Mouse (Mus musculus): ENCODE data around the gene Tnp2.

The Tnp2 gene

DNA sequence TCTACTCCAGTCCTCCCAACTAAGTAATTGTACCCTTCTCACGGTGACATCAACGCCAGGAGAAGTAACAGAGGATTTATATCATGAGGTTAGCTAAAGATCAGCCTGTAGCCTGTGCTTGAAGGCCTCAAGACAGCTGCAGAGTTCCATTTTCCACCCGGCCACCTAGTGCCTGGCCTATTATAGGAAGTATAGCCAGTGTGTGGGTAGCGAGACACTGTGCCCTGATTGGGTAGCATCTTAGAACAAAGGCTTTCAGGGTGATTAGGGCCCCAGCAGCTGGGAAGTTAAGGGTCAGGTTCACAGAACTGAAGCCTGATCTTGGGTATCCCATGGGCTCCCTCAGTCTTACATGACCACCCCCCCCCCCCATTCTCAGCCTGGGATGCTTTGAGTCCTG is 406 bp upstream of the Tnp2 start:
- peak; percentile 55 for DNase-seq (ENCODE audit: low read depth, low spot score)

DNA sequence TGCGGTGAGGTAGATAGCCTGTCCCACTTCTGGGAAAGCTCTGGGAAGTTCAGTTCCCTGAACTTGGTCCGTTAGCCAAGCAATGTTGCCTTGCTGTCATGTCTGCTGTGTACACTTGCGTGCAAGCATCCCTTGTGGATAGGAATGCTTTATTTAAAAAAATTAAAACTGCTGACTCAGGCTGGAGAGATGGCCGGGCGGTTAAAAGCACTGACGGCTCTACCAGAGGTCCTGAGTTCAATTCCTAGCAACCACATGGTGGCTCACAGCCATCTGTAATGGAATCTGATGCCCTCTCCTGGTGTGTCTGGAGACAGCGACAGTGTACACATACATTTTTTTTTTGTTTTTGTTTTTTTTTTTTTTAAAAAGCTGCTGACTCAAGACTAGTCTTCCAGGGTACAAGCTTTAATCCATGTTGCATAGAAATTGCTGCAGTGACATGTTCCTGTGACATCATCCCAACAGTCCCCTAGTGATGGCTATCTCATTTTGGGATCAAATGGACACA is 857 bp downstream of the Tnp2 start:
- no peak for DNase-seq (ENCODE audit: low read depth, low spot score)

DNA sequence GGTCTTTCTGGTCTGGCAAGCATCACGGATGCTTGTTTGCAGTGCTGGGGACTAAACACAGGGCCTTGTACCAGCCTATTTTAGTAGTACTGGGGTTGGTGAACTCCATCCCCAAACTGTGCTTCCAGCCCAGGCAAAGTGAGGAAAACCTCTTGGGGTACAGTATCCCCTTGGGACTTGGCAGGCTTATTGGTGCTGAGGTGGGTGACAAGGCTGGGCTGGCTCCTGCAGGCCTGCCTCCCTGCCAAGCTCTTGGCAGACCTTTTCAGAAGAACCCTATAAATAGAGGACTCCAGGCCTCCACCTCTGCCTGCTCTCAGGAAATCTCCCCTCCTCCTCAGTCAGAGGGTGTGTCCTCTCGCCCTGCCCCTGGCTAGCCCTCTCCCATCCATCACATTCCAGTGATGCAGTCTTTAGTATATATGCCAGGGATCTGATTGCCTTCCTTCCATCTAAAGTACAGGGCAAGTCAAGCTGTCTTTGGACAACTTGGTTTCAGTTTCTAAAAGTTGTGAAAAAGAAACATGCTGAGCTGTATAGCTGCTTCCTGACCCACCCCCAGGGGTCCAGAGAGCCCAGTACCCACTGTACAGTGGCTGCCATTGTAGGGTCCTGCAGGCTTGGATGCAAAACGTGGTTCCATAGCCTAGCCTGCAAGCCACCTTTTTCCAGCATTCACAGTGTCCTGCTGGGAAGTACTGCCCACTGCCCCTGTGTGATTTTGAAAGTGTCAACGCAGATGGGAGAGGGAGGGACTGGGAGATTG is 1.5 kb downstream of the Tnp2 start:
- DNase-seq (ENCODE audit: low read depth, low spot score): peak; percentile 45

DNA sequence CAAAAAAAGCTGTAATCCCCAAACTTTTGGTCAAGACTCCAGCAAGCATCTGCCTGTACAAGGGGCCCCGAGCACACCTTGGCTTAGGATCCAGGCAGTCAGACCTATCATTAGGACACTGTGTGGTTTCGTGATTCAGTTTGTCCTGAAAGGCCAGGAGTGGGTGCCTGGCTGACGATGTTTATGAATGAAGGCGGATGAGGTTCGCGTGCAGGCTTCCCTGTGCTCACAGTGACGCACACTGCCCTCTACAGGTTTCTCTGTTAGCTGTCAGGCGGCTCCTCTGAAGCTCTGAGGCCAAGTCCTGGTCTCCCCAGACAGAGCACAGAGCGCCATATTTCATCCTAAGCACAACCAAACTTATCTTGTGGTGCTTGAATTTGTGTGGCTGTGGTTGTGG is 2.2 kb downstream of the Tnp2 start:
- DNase-seq (ENCODE audit: low read depth, low spot score): peak; percentile 92

DNA sequence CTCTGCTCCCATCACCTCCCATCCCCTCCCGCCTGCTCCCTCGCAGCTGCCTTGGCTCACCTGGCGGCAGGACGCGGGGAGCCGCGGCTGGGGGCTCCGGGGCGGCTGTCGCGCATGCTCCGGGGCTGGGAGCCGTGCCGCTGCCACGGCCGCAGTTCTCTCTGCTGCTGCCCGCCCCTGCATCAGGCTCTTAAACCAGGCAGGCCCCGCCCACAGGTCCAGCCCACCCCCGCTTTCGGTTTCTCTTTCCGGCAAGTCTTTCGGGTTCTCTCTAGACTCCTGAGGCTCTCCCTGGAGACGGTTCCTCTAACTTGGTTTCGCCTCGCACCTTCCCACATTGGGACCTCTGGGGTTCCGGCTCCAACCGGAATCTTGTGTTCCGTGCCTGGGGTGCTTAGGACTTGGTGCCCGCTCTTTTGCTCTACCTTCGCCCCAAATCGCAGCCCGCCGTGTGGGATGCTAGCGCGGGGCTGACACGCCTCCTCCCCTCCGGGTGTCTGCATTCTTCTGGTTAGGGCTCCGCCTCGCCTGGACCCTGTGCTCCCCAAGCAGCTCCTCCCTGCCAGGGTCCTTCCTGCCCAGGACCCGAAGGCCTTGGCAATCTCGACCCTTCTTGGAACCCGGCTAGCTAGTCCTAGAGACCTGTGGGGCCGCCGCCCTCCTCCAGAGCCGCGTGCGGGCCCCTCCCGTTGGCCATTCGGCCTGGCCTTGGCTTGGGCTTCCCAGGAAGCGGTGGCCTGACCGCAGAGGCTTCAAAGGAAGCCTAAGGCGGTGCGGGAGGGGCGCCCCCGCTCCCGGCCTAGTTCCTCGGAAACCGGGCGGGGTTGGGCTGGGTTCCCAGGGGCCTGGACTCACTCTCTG is 2.9 kb downstream of the Tnp2 start, which contains the start of gene Socs1:
Gene Socs1, minus strand, starts transcription at position 166 of the 861 bp plus-strand sequence.
- DNase-seq (ENCODE audit: low read depth, low spot score): peak; percentile 99

DNA sequence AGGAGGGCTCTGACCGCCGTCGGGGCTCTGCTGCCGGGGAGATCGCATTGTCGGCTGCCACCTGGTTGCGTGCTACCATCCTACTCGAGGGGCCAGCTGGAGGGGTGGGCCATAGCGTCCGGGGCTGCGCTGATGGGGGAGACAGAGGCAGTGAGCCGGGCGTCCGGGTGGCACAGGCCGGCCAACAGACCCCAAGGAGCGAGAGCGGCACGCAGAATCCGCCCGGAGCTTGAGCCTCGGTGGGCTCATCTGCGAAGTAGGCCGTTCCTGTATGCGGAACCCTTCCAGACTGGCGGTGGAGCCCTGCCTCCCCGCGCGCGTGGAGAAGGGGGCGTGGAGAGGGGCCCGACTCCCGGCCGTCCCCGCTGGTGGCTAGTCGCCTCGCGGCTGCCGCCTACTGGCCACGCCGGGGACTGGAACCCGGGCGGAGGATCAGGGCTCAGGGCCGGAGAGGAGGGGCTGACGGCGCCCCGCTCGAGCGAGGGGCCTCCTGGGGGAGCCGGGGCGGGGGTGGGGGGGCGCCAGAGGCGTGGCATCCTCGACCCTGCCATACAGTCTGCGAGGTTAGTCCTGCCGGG is 3.6 kb downstream of the Tnp2 start:
- DNase-seq (ENCODE audit: low read depth, low spot score): peak; percentile 96

DNA sequence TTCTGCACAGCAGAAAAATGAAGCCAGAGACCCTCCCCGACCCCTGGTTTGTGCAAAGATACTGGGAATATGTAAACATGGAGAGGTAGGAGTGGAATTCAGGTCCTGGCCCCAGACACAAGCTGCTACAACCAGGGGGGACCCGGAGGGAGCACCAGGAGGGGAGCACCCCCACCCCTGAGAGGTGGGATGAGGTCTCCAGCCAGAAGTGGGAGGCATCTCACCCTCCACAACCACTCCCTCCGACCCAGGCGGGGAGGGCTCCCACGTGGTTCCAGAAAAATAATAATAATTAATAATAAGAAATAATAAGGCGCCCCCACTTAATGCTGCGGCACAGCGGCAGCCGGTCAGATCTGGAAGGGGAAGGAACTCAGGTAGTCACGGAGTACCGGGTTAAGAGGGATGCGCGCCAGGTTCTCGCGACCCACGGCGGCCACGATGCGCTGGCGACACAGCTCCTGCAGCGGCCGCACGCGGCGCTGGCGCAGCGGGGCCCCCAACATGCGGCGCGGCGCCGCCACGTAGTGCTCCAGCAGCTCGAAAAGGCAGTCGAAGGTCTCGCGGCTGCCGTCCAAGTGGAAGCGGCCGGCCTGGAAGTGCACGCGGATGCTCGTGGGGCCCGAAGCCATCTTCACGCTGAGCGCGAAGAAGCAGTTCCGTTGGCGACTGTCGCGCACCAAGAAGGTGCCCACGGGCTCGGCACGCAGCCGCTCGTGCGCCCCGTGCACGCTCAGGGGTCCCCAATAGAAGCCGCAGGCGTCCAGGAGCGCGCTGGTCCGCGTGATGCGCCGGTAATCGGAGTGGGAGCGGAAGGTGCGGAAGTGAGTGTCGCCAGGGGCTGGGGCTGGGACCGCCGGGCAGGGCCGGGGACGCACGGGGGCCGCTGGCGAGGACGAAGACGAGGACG is 4.3 kb downstream of the Tnp2 start:
- DNase-seq (ENCODE audit: low read depth, low spot score): peak; percentile 77

DNA sequence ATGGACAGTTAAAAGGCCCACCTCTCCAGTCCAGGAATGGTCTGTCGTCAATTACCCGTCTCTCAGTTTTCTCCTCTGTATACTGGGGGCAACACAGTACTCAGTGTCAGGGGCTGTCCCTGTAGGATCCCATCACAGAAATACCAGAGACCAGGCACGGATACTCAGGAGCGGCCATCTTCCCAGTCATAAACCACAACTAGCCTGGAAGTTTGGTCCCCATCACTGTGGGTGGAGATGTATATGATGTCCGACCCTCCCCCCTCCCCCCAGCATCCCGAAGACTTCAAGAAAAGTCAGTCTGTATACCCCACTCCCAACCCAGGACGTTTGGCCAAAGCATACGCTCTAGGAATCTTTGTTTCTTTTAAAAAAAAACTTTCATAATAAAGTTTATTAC is 5.0 kb downstream of the Tnp2 start:
- DNase-seq (ENCODE audit: low read depth, low spot score): no peak

DNA sequence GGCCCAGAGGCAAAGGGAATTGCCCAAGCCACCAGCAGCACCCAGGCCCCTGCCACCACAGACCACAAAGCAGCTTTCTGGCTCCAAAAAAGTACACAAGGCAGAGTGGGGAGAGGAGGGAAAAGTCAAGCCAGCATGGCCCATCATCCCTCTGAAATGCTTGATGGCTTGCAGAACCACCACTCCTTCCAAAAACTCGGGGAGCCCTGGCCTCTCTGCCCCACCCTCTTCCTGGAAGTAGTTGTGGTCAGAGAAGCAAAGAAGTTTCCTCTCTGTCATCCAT is 5.4 kb downstream of the Tnp2 start:
- peak; percentile 68 for DNase-seq (ENCODE audit: low read depth, low spot score)

DNA sequence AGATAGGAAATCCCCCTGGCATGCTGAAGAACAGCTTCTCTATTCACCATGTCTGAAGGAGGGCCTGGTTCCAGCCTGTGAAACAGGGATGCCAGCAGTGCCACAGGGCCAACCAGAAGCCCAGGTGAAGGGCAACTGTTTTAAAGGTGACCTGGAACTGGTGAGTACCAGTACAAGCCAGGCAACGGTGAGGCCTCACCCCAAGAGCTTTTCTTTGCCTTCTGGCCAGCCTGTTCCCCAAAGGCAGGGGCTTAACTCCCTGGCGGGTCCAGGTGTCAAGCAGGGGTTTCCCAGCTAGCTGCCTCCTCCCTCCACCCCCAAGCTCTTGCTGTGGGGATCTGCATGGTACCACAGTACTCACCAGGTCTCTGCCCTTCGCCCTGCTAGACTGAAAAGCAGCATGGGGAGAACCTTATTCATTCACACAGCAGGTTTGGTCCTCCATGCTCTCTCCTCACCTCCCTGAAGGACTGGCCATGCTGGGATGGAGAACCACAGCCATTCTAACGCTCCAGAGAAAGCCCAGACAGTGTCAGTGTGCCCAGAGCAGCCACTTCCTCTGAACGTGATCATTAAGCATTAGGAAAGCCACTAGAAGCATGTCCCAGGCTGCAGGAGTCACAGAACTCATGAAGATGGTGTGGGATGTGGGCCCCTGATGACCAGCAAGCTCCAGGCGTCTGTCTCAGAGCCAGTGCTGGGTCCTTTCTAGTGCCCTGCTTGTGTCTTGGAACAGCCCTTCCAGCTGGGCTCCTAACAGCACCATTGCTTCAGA is 5.9 kb downstream of the Tnp2 start:
- DNase-seq (ENCODE audit: low read depth, low spot score): peak; percentile 44

DNA sequence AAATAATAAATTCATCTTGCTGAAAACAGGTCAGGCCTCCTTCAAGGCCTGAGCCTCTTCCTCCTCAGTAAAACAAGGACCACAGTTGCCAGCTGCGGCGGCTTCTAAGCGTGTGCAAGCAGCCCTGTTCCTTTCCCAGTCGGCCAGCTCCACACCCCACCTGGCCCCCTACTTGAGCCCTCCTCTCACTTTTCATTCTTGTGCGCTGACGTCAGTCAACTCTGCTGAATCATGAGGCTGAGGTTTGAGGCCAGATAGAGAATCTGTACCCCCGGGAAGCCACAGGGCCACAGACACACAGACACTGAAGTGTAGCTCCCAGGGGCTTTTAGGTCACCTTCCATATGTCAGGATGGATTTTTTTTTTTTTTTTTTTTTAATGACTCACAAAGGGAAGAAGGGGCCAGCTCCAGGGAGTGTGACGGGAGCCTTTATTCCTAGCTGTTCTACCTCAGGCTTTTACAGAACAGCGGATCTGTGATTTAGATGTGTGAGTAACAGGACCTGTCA is 6.5 kb downstream of the Tnp2 start:
- peak; percentile 81 for DNase-seq (ENCODE audit: low read depth, low spot score)

DNA sequence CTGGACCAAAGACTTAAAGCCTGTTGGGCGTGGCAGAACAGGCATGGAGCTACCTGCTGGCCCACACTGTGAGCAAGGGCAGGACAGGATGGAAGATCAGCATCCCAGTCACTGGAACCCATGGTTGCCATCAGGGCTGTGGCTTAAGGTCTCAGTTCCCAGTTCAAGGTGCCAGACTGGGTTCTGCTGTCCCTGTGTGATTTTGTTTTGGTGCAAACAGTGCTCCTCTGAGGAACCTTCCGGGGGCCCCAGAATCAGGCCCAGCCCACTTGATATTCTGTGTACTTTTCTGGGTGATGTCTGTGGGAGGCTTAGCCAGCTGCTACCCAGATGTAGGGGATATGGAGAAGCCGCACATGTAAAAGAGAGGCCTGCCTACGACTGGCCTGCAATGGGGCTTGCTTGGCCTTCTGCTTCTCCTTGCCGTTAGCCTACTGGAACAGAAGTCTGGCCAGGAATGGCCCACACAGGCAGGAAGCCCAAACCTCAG is 7.8 kb downstream of the Tnp2 start:
- peak; percentile 32 for DNase-seq (ENCODE audit: low read depth, low spot score)

DNA sequence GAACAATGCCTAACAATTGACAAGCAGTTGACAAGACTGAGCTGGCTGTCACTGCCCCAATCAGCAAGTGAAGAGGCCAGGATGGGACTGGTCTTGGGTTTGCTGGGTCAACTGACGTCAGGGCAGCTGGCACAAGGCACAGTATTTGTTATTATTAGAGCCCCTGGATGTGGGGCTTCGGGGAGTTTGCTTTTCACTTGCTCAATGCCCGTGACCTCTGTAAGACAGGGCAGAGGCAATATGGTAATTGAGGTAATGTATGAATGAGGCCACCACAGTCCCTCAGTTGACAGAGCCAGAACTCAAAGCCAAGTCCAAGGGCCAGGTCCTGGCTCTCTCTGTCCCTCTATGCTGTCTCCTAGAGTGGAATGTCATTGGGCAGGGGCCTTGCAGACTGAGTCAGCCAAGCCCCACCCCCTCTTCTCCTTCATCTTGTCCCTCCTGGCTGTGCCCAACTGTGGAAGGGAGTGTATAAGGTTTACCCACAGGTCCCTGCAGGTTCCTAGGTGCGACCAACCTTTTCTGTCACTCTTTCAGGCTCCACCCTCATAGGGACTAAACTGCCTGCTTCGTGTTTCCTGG is 10.8 kb downstream of the Tnp2 start:
- DNase-seq (ENCODE audit: low read depth, low spot score): no peak

DNA sequence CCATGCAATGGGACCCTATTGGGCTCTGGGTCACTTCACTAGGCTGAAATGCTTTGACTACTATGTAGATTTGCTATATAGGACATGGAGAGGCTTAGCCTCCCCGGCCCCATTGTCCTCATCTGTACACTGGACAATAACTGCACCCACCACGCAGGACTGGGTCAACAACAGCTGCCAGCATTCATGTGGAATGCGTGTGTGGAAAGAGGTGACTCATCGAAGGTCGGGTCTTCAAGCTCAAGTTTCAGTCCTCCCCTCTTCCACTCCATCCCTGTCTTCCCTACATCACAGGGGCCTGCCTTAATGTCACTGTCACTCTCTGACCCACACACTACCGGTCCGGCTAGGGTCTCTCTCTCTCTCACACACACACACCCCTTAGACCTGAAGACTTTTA is 12.1 kb downstream of the Tnp2 start:
- DNase-seq (ENCODE audit: low read depth, low spot score): no peak

DNA sequence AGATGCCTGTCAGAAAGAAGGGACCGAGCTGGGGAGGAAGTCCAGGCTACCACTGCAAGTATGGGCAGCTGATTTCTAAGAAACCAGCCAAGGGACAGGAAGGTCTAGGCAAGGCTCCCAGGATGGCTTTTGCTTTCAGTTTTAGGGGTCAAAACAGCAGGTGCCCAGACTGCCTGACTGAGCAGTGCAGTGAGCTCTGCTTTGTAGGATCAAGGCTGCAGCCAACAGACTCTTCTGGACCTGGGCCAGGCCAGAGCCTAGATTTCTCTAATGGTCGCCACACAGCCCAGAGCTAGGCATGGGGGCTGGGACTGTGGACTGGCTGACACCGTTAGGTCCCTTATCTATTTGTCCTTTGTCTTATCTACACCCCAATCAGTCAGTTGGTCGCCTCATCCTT is 13.7 kb downstream of the Tnp2 start:
- DNase-seq (ENCODE audit: low read depth, low spot score): peak; percentile 56

DNA sequence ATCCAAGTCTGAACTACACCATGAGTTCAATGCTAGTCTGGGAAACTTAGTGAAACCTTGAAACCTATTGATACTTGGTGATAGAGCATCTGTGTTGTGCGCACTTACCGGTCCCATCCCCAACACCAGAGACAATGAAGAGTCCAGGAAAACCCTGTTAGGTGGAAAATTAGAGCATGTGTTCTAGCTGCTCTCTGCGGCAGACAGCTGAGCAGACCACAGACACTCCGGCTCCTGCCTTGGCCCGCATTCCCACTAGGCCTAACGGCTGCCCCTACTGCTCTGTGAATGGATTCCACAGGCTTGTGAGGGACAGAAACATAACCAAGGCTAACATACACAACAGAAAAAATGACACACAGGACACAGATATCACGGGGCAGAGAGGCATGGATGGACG is 14.9 kb downstream of the Tnp2 start:
- DNase-seq (ENCODE audit: low read depth, low spot score): peak; percentile 18

DNA sequence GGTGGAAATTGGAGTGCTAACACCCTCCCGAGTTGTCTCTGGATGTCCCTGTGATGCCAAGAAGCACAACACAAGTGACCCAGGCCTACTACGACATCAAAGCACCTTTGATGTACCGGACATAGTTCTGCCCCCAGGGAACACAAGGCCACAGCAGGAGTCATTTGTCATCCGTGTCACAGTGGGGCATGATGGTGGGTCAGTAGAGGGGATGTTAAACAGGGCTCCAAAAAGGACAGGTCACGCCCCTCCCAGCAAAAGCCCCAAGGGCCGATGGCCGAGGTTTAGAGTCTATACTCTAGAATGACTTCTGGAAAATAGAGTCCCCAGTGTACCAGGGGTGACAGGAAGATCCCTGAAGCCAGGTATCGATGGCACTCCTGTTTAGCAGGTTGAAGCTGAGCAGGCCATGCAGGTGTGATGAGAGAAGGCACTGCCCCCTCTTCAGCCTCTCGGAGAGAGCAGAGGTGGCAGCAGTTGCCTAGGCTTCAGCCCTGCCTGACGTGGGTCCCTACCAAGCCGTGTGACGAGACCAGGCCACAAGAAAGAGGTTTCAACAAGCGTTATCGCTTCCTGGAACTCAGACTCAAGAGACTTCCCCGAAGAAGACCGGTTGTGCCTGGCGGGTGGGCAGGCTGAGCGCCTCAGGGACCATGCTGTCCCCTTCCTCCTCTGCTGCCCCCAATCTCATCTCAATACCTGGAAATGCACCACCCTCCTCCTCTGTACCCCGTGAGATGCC is 16.5 kb downstream of the Tnp2 start:
- peak; percentile 94 for DNase-seq (ENCODE audit: low read depth, low spot score)

DNA sequence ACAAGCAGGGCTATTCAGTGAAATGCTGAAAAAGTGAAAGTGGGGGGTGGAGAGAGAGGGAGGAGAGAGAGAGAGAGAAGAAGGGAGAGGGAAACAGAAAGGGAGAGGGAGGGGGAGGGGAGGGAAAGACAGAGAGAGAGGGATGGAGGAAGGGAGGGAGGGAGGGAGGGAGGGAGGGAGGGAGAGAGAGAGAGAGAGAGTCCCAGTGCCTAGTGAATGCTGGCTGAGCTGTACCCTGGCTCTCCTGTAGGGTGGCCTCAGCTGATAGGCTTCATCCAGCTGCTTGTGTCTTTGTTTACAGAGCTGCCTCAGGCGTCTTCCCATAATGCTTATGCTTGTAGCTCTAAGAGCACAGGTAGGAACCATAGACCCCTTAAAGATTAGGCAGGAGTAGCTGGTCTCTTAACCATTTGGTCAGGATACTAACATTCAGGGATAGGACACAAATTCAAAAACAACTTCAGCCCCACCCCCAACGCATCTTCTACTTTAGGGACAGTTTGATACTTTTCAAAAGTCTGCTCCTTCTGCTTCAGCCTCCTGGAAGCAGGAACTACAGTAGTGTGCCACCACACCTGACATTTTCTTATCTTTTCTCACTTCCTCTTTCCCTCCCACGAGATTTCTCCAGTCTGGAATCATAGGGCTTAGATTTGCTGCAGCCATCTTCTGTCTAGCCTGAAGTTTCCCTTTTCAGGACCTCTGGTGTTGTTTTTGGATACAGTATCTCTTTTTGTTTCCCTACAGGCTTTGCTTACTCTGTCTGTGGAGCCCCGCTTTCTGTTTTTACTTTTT is 17.7 kb downstream of the Tnp2 start:
- peak; percentile 59 for DNase-seq (ENCODE audit: low read depth, low spot score)
